Mouse (Mus musculus) limb, embryonic 14.5 days (tissue): ENCODE measurements at regions not wholly inside any gene's neighbourhood (a gene's known extent, or its start where the extent isn't known, plus 50 kb on each side); places are given as distances from the start of the nearest gene placed in this dataset.

Source experiments
- ATAC-seq: fragments of 200-750 bp; cut with Nextera tagmentation; 2 replicates; pipeline ENCODE4 v1.8.0; 2017; ENCODE audit warnings: low read depth, moderate number of reproducible peaks, moderate TSS enrichment; ENCODE audit not compliant: low FRiP score
- DNase-seq: peaks from one replicate; pipeline ENCODE4 v3.0.0-alpha.2; 2015; ENCODE audit warnings: low spot score
- H3K27ac ChIP-seq: fragments of 300-500 bp; sonication (generic); replicated peaks from 2 replicates; pipeline ENCODE4 v1.5.1; 2014; ENCODE audit warnings: low read depth, mild to moderate bottlenecking, low read length, moderate library complexity, mixed read lengths
- H3K27me3 ChIP-seq: fragments of 300-500 bp; sonication (generic); 2 replicates; pipeline ENCODE4 v1.6.1; 2014; ENCODE audit warnings: low read length, mixed read lengths; ENCODE audit not compliant: control insufficient read depth, insufficient read depth
- H3K36me3 ChIP-seq: fragments of 300-500 bp; sonication (generic); 2 replicates; pipeline ENCODE4 v1.6.1; 2014; ENCODE audit warnings: mild to moderate bottlenecking, low read length, moderate library complexity, mixed read lengths; ENCODE audit not compliant: control insufficient read depth, insufficient read depth
- H3K4me1 ChIP-seq: fragments of 300-500 bp; sonication (generic); 2 replicates; pipeline ENCODE4 v1.6.1; 2014; ENCODE audit warnings: antibody characterized with exemption, low read length, mixed read lengths; ENCODE audit not compliant: control insufficient read depth, insufficient read depth
- H3K4me2 ChIP-seq: fragments of 300-500 bp; sonication (generic); replicated peaks from 2 replicates; pipeline ENCODE4 v1.6.1; 2014; ENCODE audit warnings: low read depth, mild to moderate bottlenecking, low read length, moderate library complexity; ENCODE audit not compliant: severe bottlenecking
- H3K4me3 ChIP-seq: fragments of 300-500 bp; sonication (generic); replicated peaks from 2 replicates; pipeline ENCODE4 v1.5.1; 2014; ENCODE audit warnings: low read length
- H3K9ac ChIP-seq: fragments of 300-500 bp; sonication (generic); 2 replicates; pipeline ENCODE4 v1.6.1; 2014; ENCODE audit warnings: mild to moderate bottlenecking, low read depth, low read length, moderate library complexity; ENCODE audit not compliant: severe bottlenecking
- H3K9me3 ChIP-seq: fragments of 300-500 bp; sonication (generic); 2 replicates; pipeline ENCODE4 v1.6.1; 2016; ENCODE audit warnings: low read length; ENCODE audit not compliant: control insufficient read depth
- POLR2A ChIP-seq: fragments of 200-500 bp; IDR thresholded peaks from 2 replicates; pipeline ENCODE4 v1.8.0; 2012; ENCODE audit warnings: inconsistent platforms, mild to moderate bottlenecking, moderate library complexity, borderline replicate concordance; ENCODE audit not compliant: insufficient read depth, insufficient read length; ENCODE audit errors: extremely low read depth
- WGBS: fragments of 180-500 bp; shearing (Covaris S2); extraction: QIAGEN DNeasy Blood & Tissue Kit; methylation state at CpG from one replicate; pipeline ENCODE4 v1.1.7; 2014; 5-methylcytosine and 5-hydroxymethylcytosine counted together

GRCm38 (mm10) chr1:39100492-39100891 is 93.0 kb upstream of the Npas2 start:
- H3K27me3 ChIP-seq: no peaks in the 10 kb centered on the region
- no peak overlapping the region for H3K9ac ChIP-seq
- ATAC-seq: no peak
- H3K36me3 ChIP-seq: no peaks in the 10 kb centered on the region
- H3K4me1 ChIP-seq: no peaks in the 10 kb centered on the region
- H3K27ac ChIP-seq: no peak overlapping the region
- no peaks in the 10 kb centered on the region for H3K9me3 ChIP-seq
- no peak overlapping the region for H3K4me2 ChIP-seq
- no peak for TF ChIP-seq POLR2A
- no peak overlapping the region for H3K4me3 ChIP-seq
- DNase-seq: no peak

GRCm38 (mm10) chr1:39102126-39102905 is 91.2 kb upstream of the Npas2 start:
- Histone ChIP-seq H3K4me1 (no peaks in the 10 kb centered on the region), H3K4me2 (no peak overlapping the region), H3K4me3 (no peak overlapping the region), H3K36me3 (no peaks in the 10 kb centered on the region), H3K9me3 (no peaks in the 10 kb centered on the region), H3K27ac (no peak overlapping the region), H3K9ac (no peak overlapping the region), H3K27me3 (no peaks in the 10 kb centered on the region)
- 89% methylated on average over 8 of the region's 8 CpGs for WGBS
- DNase-seq (no peak), ATAC-seq (no peak)
- no peak for TF ChIP-seq POLR2A

- no peak overlapping the region for H3K27ac ChIP-seq
- H3K36me3 ChIP-seq: no peaks in the 10 kb centered on the region
- WGBS: 80% methylated on average over 14 of the region's 14 CpGs
- DNase-seq: no peak
- H3K4me2 ChIP-seq: no peak overlapping the region
- H3K4me1 ChIP-seq: no peaks in the 10 kb centered on the region
- H3K27me3 ChIP-seq: no peaks in the 10 kb centered on the region
- no peak for TF ChIP-seq POLR2A
- H3K4me3 ChIP-seq: no peak overlapping the region
- no peak for ATAC-seq
- no peak overlapping the region for H3K9ac ChIP-seq
- no peaks in the 10 kb centered on the region for H3K9me3 ChIP-seq
These were observed 90.3 kb upstream of the Npas2 start for GRCm38 (mm10) chr1:39102989-39103910.

- Histone ChIP-seq H3K9me3 (no peaks in the 10 kb centered on the region), H3K27ac (no peak overlapping the region)
- DNase-seq: no peak
These were observed 87.8 kb upstream of the Npas2 start for GRCm38 (mm10) chr1:39105546-39106371.

GRCm38 (mm10) chr1:39106372-39106643 is 87.2 kb upstream of the Npas2 start:
- no peaks in the 10 kb centered on the region for H3K27me3 ChIP-seq
- H3K4me1 ChIP-seq: no peaks in the 10 kb centered on the region
- no peak for ATAC-seq
- H3K4me2 ChIP-seq: no peak overlapping the region
- H3K36me3 ChIP-seq: no peaks in the 10 kb centered on the region
- no peak overlapping the region for H3K9ac ChIP-seq
- no peak for DNase-seq
- H3K27ac ChIP-seq: no peak overlapping the region
- no peaks in the 10 kb centered on the region for H3K9me3 ChIP-seq
- 64% methylated on average over 4 of the region's 4 CpGs for WGBS
- no peak for TF ChIP-seq POLR2A
- H3K4me3 ChIP-seq: no peak overlapping the region

More at GRCm38 (mm10) chr1:39105546-39106371, 87.8 kb upstream of the Npas2 start:
- no peak for TF ChIP-seq POLR2A
- no peak overlapping the region for H3K9ac ChIP-seq
- no peaks in the 10 kb centered on the region for H3K4me1 ChIP-seq
- no peaks in the 10 kb centered on the region for H3K36me3 ChIP-seq
- H3K27me3 ChIP-seq: no peaks in the 10 kb centered on the region
- 49% methylated on average over 17 of the region's 17 CpGs for WGBS
- no peak overlapping the region for H3K4me3 ChIP-seq
- no peak overlapping the region for H3K4me2 ChIP-seq
- ATAC-seq: no peak
